Mouse (Mus musculus): ENCODE data around the gene Izumo1r. TPM values are rescaled to one million over a fixed set of nuclear protein-coding genes. Genes with fewer than 3 reads are reported as not detected.

Gene Izumo1r
- not detected for polyA plus RNA-seq (2014; fragmentation: Illumina TruSeq; extraction: RNeasy Lipid Tissue Mini Kit (QIAGEN cat#74804))

GRCm38 (mm10) chr9:14903581-14904378 lies at the start of gene Izumo1r:
Gene Izumo1r, minus strand, starts transcription at chr9:14903949.

GRCm38 (mm10) chr9:14859868-14860639 lies 43.7 kb downstream of the Izumo1r start, which contains the start of gene Gpr83:
Gene Gpr83, plus strand, starts transcription at chr9:14860210.

Other genes with a start within 250 kb of the Izumo1r start
- gene Piwil4, start 163.2 kb downstream of the Izumo1r start, polyA plus RNA-seq (2014; fragmentation: Illumina TruSeq; extraction: RNeasy Lipid Tissue Mini Kit (QIAGEN cat#74804)), result 0.43 TPM
- gene Fut4, start 151.6 kb downstream of the Izumo1r start, polyA plus RNA-seq (2014; fragmentation: Illumina TruSeq; extraction: RNeasy Lipid Tissue Mini Kit (QIAGEN cat#74804)), result 3.5 TPM
- gene 1700012B09Rik, start 132.9 kb downstream of the Izumo1r start, polyA plus RNA-seq (2014; fragmentation: Illumina TruSeq; extraction: RNeasy Lipid Tissue Mini Kit (QIAGEN cat#74804)), result 1.9 TPM
- 82.6 TPM for gene Mre11a, start 119.3 kb downstream of the Izumo1r start, polyA plus RNA-seq (2014; fragmentation: Illumina TruSeq; extraction: RNeasy Lipid Tissue Mini Kit (QIAGEN cat#74804))
- gene Ankrd49, start 119.1 kb downstream of the Izumo1r start, polyA plus RNA-seq (2014; fragmentation: Illumina TruSeq; extraction: RNeasy Lipid Tissue Mini Kit (QIAGEN cat#74804)), result 61.9 TPM
- gene Gpr83, start 43.7 kb downstream of the Izumo1r start, polyA plus RNA-seq (2014; fragmentation: Illumina TruSeq; extraction: RNeasy Lipid Tissue Mini Kit (QIAGEN cat#74804)), result 1.3 TPM
- gene Panx1, start 141.5 kb upstream of the Izumo1r start, polyA plus RNA-seq (2014; fragmentation: Illumina TruSeq; extraction: RNeasy Lipid Tissue Mini Kit (QIAGEN cat#74804)), result 14.1 TPM
- 0.71 TPM for gene Hephl1, start 208.2 kb upstream of the Izumo1r start, polyA plus RNA-seq (2014; fragmentation: Illumina TruSeq; extraction: RNeasy Lipid Tissue Mini Kit (QIAGEN cat#74804))